Mouse (Mus musculus): Measurements from ENCODE around the gene Cxcl10. TPM values are rescaled to one million over a fixed set of nuclear protein-coding genes. Genes with fewer than 3 reads are reported as not detected.
A peak's percentile ranks its signal among the peaks of the same experiment; 100 is the strongest.

Gene Cxcl10
- polyA plus RNA-seq, 1 experiment from 2014 or later = 1.8 TPM

- no peak for ATAC-seq (ENCODE audit: insufficient read depth, low FRiP score)
- 25% methylated on average over 2 of the region's 2 CpGs for WGBS
- no peak overlapping the region for H3K27ac ChIP-seq (ENCODE audit: low read length)
- no peaks in the 10 kb centered on the region for H3K36me3 ChIP-seq (ENCODE audit: control insufficient read depth, insufficient read depth, low read length)
- H3K4me3 ChIP-seq (replicated peaks; ENCODE audit: low read length) = no peak overlapping the region
- H3K4me1 ChIP-seq (ENCODE audit: control insufficient read depth, insufficient read depth, low read length) = peaks cover 10% of the 10 kb centered on the region
- no peaks in the 10 kb centered on the region for H3K27me3 ChIP-seq (ENCODE audit: control insufficient read depth, insufficient read depth, low read length)
- H3K4me2 ChIP-seq (ENCODE audit: low read depth, low read length) = no peak overlapping the region
- H3K9me3 ChIP-seq (replicated peaks; ENCODE audit: control insufficient read depth, low read length) = no peaks in the 10 kb centered on the region
- no peak overlapping the region for H3K9ac ChIP-seq (ENCODE audit: low read length)
These were observed 23.9 kb upstream of the Cxcl10 start for GRCm38 (mm10) chr5:92372605-92373004.

GRCm38 (mm10) chr5:92371361-92371976, 22.8 kb upstream of the Cxcl10 start:
- Histone ChIP-seq H3K4me2 (ENCODE audit: low read depth, low read length) (no peak overlapping the region), H3K9me3 (replicated peaks; ENCODE audit: control insufficient read depth, low read length) (no peaks in the 10 kb centered on the region), H3K4me1 (ENCODE audit: control insufficient read depth, insufficient read depth, low read length) (no peaks in the 10 kb centered on the region; the same call in 1 of the 2 replicates), H3K36me3 (ENCODE audit: control insufficient read depth, insufficient read depth, low read length) (no peaks in the 10 kb centered on the region), H3K27me3 (ENCODE audit: control insufficient read depth, insufficient read depth, low read length) (no peaks in the 10 kb centered on the region), H3K9ac (ENCODE audit: low read length) (no peak overlapping the region), H3K4me3 (replicated peaks; ENCODE audit: low read length) (no peak overlapping the region), H3K27ac (ENCODE audit: low read length) (no peak overlapping the region)
- WGBS = 81% methylated on average over 14 of the region's 14 CpGs
- ATAC-seq (ENCODE audit: insufficient read depth, low FRiP score) = no peak

GRCm38 (mm10) chr5:92370891-92371290, 22.2 kb upstream of the Cxcl10 start:
- Histone ChIP-seq H3K4me1 (ENCODE audit: control insufficient read depth, insufficient read depth, low read length) (no peaks in the 10 kb centered on the region; the same call in 1 of the 2 replicates), H3K4me3 (replicated peaks; ENCODE audit: low read length) (no peak overlapping the region), H3K27ac (ENCODE audit: low read length) (no peak overlapping the region), H3K9me3 (replicated peaks; ENCODE audit: control insufficient read depth, low read length) (no peaks in the 10 kb centered on the region), H3K27me3 (ENCODE audit: control insufficient read depth, insufficient read depth, low read length) (no peaks in the 10 kb centered on the region), H3K4me2 (ENCODE audit: low read depth, low read length) (no peak overlapping the region), H3K9ac (ENCODE audit: low read length) (no peak overlapping the region), H3K36me3 (ENCODE audit: control insufficient read depth, insufficient read depth, low read length) (no peaks in the 10 kb centered on the region)
- 63% methylated on average over 6 of the region's 6 CpGs for WGBS
- ATAC-seq (ENCODE audit: insufficient read depth, low FRiP score) = no peak

- Histone ChIP-seq H3K27me3 (ENCODE audit: control insufficient read depth, insufficient read depth, low read length) (no peaks in the 10 kb centered on the region), H3K9ac (ENCODE audit: low read length) (no peak overlapping the region), H3K9me3 (replicated peaks; ENCODE audit: control insufficient read depth, low read length) (no peaks in the 10 kb centered on the region), H3K4me1 (ENCODE audit: control insufficient read depth, insufficient read depth, low read length) (no peaks in the 10 kb centered on the region; the same call in 1 of the 2 replicates), H3K4me2 (ENCODE audit: low read depth, low read length) (no peak overlapping the region), H3K27ac (ENCODE audit: low read length) (no peak overlapping the region), H3K4me3 (replicated peaks; ENCODE audit: low read length) (no peak overlapping the region), H3K36me3 (ENCODE audit: control insufficient read depth, insufficient read depth, low read length) (no peaks in the 10 kb centered on the region)
- WGBS = 73% methylated on average over 6 of the region's 6 CpGs
- no peak for ATAC-seq (ENCODE audit: insufficient read depth, low FRiP score)
These were observed 21.7 kb upstream of the Cxcl10 start for GRCm38 (mm10) chr5:92370392-92370791.

GRCm38 (mm10) chr5:92369151-92369994, 20.7 kb upstream of the Cxcl10 start:
- Histone ChIP-seq H3K4me3 (replicated peaks; ENCODE audit: low read length) (no peak overlapping the region), H3K4me1 (ENCODE audit: control insufficient read depth, insufficient read depth, low read length) (no peaks in the 10 kb centered on the region; the same call in 1 of the 2 replicates), H3K27me3 (ENCODE audit: control insufficient read depth, insufficient read depth, low read length) (no peaks in the 10 kb centered on the region), H3K4me2 (ENCODE audit: low read depth, low read length) (no peak overlapping the region), H3K9me3 (replicated peaks; ENCODE audit: control insufficient read depth, low read length) (no peaks in the 10 kb centered on the region), H3K9ac (ENCODE audit: low read length) (no peak overlapping the region), H3K27ac (ENCODE audit: low read length) (no peak overlapping the region), H3K36me3 (ENCODE audit: control insufficient read depth, insufficient read depth, low read length) (no peaks in the 10 kb centered on the region)
- ATAC-seq (ENCODE audit: insufficient read depth, low FRiP score) = peak; percentile 82; the same call in 1 of the 2 replicates
- WGBS = 59% methylated on average over 13 of the region's 13 CpGs

- H3K9me3 ChIP-seq (replicated peaks; ENCODE audit: control insufficient read depth, low read length) = no peaks in the 10 kb centered on the region
- no peaks in the 10 kb centered on the region for H3K36me3 ChIP-seq (ENCODE audit: control insufficient read depth, insufficient read depth, low read length)
- ATAC-seq (ENCODE audit: insufficient read depth, low FRiP score) = no peak
- 47% methylated on average over 10 of the region's 10 CpGs for WGBS
- no peak overlapping the region for H3K9ac ChIP-seq (ENCODE audit: low read length)
- H3K27ac ChIP-seq (ENCODE audit: low read length) = no peak overlapping the region
- no peak overlapping the region for H3K4me2 ChIP-seq (ENCODE audit: low read depth, low read length)
- H3K4me3 ChIP-seq (replicated peaks; ENCODE audit: low read length) = no peak overlapping the region
- H3K27me3 ChIP-seq (ENCODE audit: control insufficient read depth, insufficient read depth, low read length) = no peaks in the 10 kb centered on the region
- no peaks in the 10 kb centered on the region; the same call in 1 of the 2 replicates for H3K4me1 ChIP-seq (ENCODE audit: control insufficient read depth, insufficient read depth, low read length)
These were observed 19.7 kb upstream of the Cxcl10 start for GRCm38 (mm10) chr5:92368392-92368791.

- H3K4me1 ChIP-seq (ENCODE audit: control insufficient read depth, insufficient read depth, low read length) = no peaks in the 10 kb centered on the region; the same call in 1 of the 2 replicates
- H3K27ac ChIP-seq (ENCODE audit: low read length) = no peak overlapping the region
- no peaks in the 10 kb centered on the region for H3K27me3 ChIP-seq (ENCODE audit: control insufficient read depth, insufficient read depth, low read length)
- no peak overlapping the region for H3K4me3 ChIP-seq (replicated peaks; ENCODE audit: low read length)
- H3K9me3 ChIP-seq (replicated peaks; ENCODE audit: control insufficient read depth, low read length) = no peaks in the 10 kb centered on the region
- no peak overlapping the region for H3K9ac ChIP-seq (ENCODE audit: low read length)
- H3K36me3 ChIP-seq (ENCODE audit: control insufficient read depth, insufficient read depth, low read length) = no peaks in the 10 kb centered on the region
- no peak for ATAC-seq (ENCODE audit: insufficient read depth, low FRiP score)
- WGBS = 43% methylated on average over 6 of the region's 6 CpGs
- H3K4me2 ChIP-seq (ENCODE audit: low read depth, low read length) = 0 out of 2 replicates have a peak overlapping the region, but pooled peaks have one; percentile 15
These were observed 17.9 kb upstream of the Cxcl10 start for GRCm38 (mm10) chr5:92366565-92366964.

GRCm38 (mm10) chr5:92365146-92365705, 16.5 kb upstream of the Cxcl10 start:
- Histone ChIP-seq H3K9ac (ENCODE audit: low read length) (no peak overlapping the region), H3K4me3 (replicated peaks; ENCODE audit: low read length) (no peak overlapping the region), H3K36me3 (ENCODE audit: control insufficient read depth, insufficient read depth, low read length) (no peaks in the 10 kb centered on the region), H3K9me3 (replicated peaks; ENCODE audit: control insufficient read depth, low read length) (no peaks in the 10 kb centered on the region), H3K27me3 (ENCODE audit: control insufficient read depth, insufficient read depth, low read length) (no peaks in the 10 kb centered on the region), H3K4me2 (ENCODE audit: low read depth, low read length) (no peak overlapping the region), H3K4me1 (ENCODE audit: control insufficient read depth, insufficient read depth, low read length) (no peaks in the 10 kb centered on the region; the same call in 1 of the 2 replicates), H3K27ac (ENCODE audit: low read length) (no peak overlapping the region)
- no peak for ATAC-seq (ENCODE audit: insufficient read depth, low FRiP score)
- 82% methylated on average over 11 of the region's 11 CpGs for WGBS

- no peak overlapping the region for H3K4me2 ChIP-seq (ENCODE audit: low read depth, low read length)
- H3K9me3 ChIP-seq (replicated peaks; ENCODE audit: control insufficient read depth, low read length) = no peaks in the 10 kb centered on the region
- H3K9ac ChIP-seq (ENCODE audit: low read length) = no peak overlapping the region
- H3K4me3 ChIP-seq (replicated peaks; ENCODE audit: low read length) = no peak overlapping the region
- no peaks in the 10 kb centered on the region for H3K27me3 ChIP-seq (ENCODE audit: control insufficient read depth, insufficient read depth, low read length)
- H3K4me1 ChIP-seq (ENCODE audit: control insufficient read depth, insufficient read depth, low read length) = no peaks in the 10 kb centered on the region
- ATAC-seq (ENCODE audit: insufficient read depth, low FRiP score) = no peak
- H3K27ac ChIP-seq (ENCODE audit: low read length) = no peak overlapping the region
- no peaks in the 10 kb centered on the region for H3K36me3 ChIP-seq (ENCODE audit: control insufficient read depth, insufficient read depth, low read length)
- 88% methylated on average over 5 of the region's 5 CpGs for WGBS
These were observed 15.3 kb upstream of the Cxcl10 start for GRCm38 (mm10) chr5:92364011-92364410.

Data from stomach, embryonic 16.5 days (tissue).